Mouse (Mus musculus): ENCODE results near the gene Cysrt1. TPM values are rescaled to one million over a fixed set of nuclear protein-coding genes. Genes with fewer than 3 reads are reported as not detected.

The Cysrt1 gene
- 66.0 and 120 TPM in 2 replicates for polyA plus RNA-seq (2015; fragmentation: Nextera tagmentation; extraction: Ambion mirVana)

- Histone ChIP-seq H3K9ac (ENCODE audit: low read length) (peak within 1 kb of the TSS; percentile 80), H3K9me3 (replicated peaks; ENCODE audit: control insufficient read depth, low read length) (no peaks in the 10 kb centered on the region), H3K4me2 (ENCODE audit: low read depth, low read length) (peak within 1 kb of the TSS; percentile 96), H3K27ac (ENCODE audit: low read length) (peak within 1 kb of the TSS; percentile 70), H3K36me3 (ENCODE audit: control insufficient read depth, insufficient read depth, low read length) (0 out of 2 replicates have a peak, but pooled peaks cover 5% of the 10 kb centered on the region), H3K4me3 (replicated peaks; ENCODE audit: low read length) (peak within 1 kb of the TSS; percentile 57), H3K4me1 (ENCODE audit: control insufficient read depth, insufficient read depth, low read length) (peaks cover 33% of the 10 kb centered on the region), H3K27me3 (ENCODE audit: control insufficient read depth, insufficient read depth, low read length) (peaks cover 15% of the 10 kb centered on the region)
- ATAC-seq (ENCODE audit: insufficient read depth, low FRiP score): no peak
- under 1% methylated on average over 42 of the region's 59 CpGs for WGBS
These were observed at the start of gene Cysrt1, which contains the start of gene Rnf208 for GRCm38 (mm10) chr2:25242101-25242506. Gene Cysrt1 (minus strand): TSS chr2:25242452. Gene Rnf208 (plus strand): TSS chr2:25242255.

- peak overlapping the region; percentile 45 for H3K4me3 ChIP-seq (replicated peaks; ENCODE audit: low read length)
- H3K36me3 ChIP-seq (ENCODE audit: control insufficient read depth, insufficient read depth, low read length): no peaks in the 10 kb centered on the region
- peak overlapping the region; percentile 61 for H3K4me2 ChIP-seq (ENCODE audit: low read depth, low read length)
- H3K9ac ChIP-seq (ENCODE audit: low read length): peak overlapping the region; percentile 68
- peaks cover 44% of the 10 kb centered on the region for H3K4me1 ChIP-seq (ENCODE audit: control insufficient read depth, insufficient read depth, low read length)
- H3K27ac ChIP-seq (ENCODE audit: low read length): no peak overlapping the region; the same call in 1 of the 2 replicates
- H3K27me3 ChIP-seq (ENCODE audit: control insufficient read depth, insufficient read depth, low read length): peaks cover 45% of the 10 kb centered on the region
- H3K9me3 ChIP-seq (replicated peaks; ENCODE audit: control insufficient read depth, low read length): no peaks in the 10 kb centered on the region
- no peak for ATAC-seq (ENCODE audit: insufficient read depth, low FRiP score)
- 8% methylated on average over 32 of the region's 32 CpGs for WGBS
These were observed 49.2 kb upstream of the Cysrt1 start for GRCm38 (mm10) chr2:25291184-25292053.

GRCm38 (mm10) chr2:25290816-25291130 is 48.5 kb upstream of the Cysrt1 start:
- 1% methylated on average over 18 of the region's 18 CpGs for WGBS
- H3K4me1 ChIP-seq (ENCODE audit: control insufficient read depth, insufficient read depth, low read length): peaks cover 48% of the 10 kb centered on the region
- peaks cover 45% of the 10 kb centered on the region for H3K27me3 ChIP-seq (ENCODE audit: control insufficient read depth, insufficient read depth, low read length)
- H3K4me2 ChIP-seq (ENCODE audit: low read depth, low read length): peak overlapping the region; percentile 55
- no peaks in the 10 kb centered on the region for H3K9me3 ChIP-seq (replicated peaks; ENCODE audit: control insufficient read depth, low read length)
- H3K9ac ChIP-seq (ENCODE audit: low read length): peak overlapping the region; percentile 61
- ATAC-seq (ENCODE audit: insufficient read depth, low FRiP score): no peak
- no peaks in the 10 kb centered on the region for H3K36me3 ChIP-seq (ENCODE audit: control insufficient read depth, insufficient read depth, low read length)
- peak overlapping the region; percentile 45 for H3K4me3 ChIP-seq (replicated peaks; ENCODE audit: low read length)
- no peak overlapping the region; the same call in 1 of the 2 replicates for H3K27ac ChIP-seq (ENCODE audit: low read length)

- Histone ChIP-seq H3K36me3 (ENCODE audit: control insufficient read depth, insufficient read depth, low read length) (0 out of 2 replicates have a peak, but pooled peaks cover under 1% of the 10 kb centered on the region), H3K27ac (ENCODE audit: low read length) (peak overlapping the region; percentile 77), H3K4me2 (ENCODE audit: low read depth, low read length) (peak overlapping the region; percentile 55), H3K4me3 (replicated peaks; ENCODE audit: low read length) (peak overlapping the region; percentile 45), H3K9ac (ENCODE audit: low read length) (peak overlapping the region; percentile 61), H3K4me1 (ENCODE audit: control insufficient read depth, insufficient read depth, low read length) (peaks cover 50% of the 10 kb centered on the region), H3K9me3 (replicated peaks; ENCODE audit: control insufficient read depth, low read length) (no peaks in the 10 kb centered on the region), H3K27me3 (ENCODE audit: control insufficient read depth, insufficient read depth, low read length) (peaks cover 45% of the 10 kb centered on the region)
- WGBS: 2% methylated on average over 54 of the region's 54 CpGs
- no peak for ATAC-seq (ENCODE audit: insufficient read depth, low FRiP score)
These were observed 48.0 kb upstream of the Cysrt1 start for GRCm38 (mm10) chr2:25290101-25290815.

- Histone ChIP-seq H3K9ac (ENCODE audit: low read length) (peak within 1 kb of the TSS; percentile 61), H3K4me1 (ENCODE audit: control insufficient read depth, insufficient read depth, low read length) (peaks cover 52% of the 10 kb centered on the region), H3K9me3 (replicated peaks; ENCODE audit: control insufficient read depth, low read length) (no peaks in the 10 kb centered on the region), H3K27ac (ENCODE audit: low read length) (peak within 1 kb of the TSS; percentile 97), H3K27me3 (ENCODE audit: control insufficient read depth, insufficient read depth, low read length) (peaks cover 45% of the 10 kb centered on the region), H3K4me2 (ENCODE audit: low read depth, low read length) (peak within 1 kb of the TSS; percentile 55), H3K4me3 (replicated peaks; ENCODE audit: low read length) (peak within 1 kb of the TSS; percentile 45), H3K36me3 (ENCODE audit: control insufficient read depth, insufficient read depth, low read length) (peaks cover 7% of the 10 kb centered on the region; the same call in 1 of the 2 replicates)
- 7% methylated on average over 11 of the region's 11 CpGs for WGBS
- no peak for ATAC-seq (ENCODE audit: insufficient read depth, low FRiP score)
These were observed 47.4 kb upstream of the Cysrt1 start, which contains the start of gene Lrrc26 for GRCm38 (mm10) chr2:25289651-25290050. Gene Lrrc26 (plus strand): TSS chr2:25289915.

GRCm38 (mm10) chr2:25288734-25289345 is 46.6 kb upstream of the Cysrt1 start:
- Histone ChIP-seq H3K27me3 (ENCODE audit: control insufficient read depth, insufficient read depth, low read length) (peaks cover 45% of the 10 kb centered on the region), H3K4me3 (replicated peaks; ENCODE audit: low read length) (no peak overlapping the region), H3K36me3 (ENCODE audit: control insufficient read depth, insufficient read depth, low read length) (peaks cover 14% of the 10 kb centered on the region), H3K9ac (ENCODE audit: low read length) (no peak overlapping the region), H3K4me2 (ENCODE audit: low read depth, low read length) (no peak overlapping the region), H3K27ac (ENCODE audit: low read length) (peak overlapping the region; percentile 97), H3K4me1 (ENCODE audit: control insufficient read depth, insufficient read depth, low read length) (peaks cover 52% of the 10 kb centered on the region), H3K9me3 (replicated peaks; ENCODE audit: control insufficient read depth, low read length) (no peaks in the 10 kb centered on the region)
- ATAC-seq (ENCODE audit: insufficient read depth, low FRiP score): no peak
- WGBS: 75% methylated on average over 7 of the region's 7 CpGs

- no peak for ATAC-seq (ENCODE audit: insufficient read depth, low FRiP score)
- Histone ChIP-seq H3K36me3 (ENCODE audit: control insufficient read depth, insufficient read depth, low read length) (peaks cover 14% of the 10 kb centered on the region), H3K4me2 (ENCODE audit: low read depth, low read length) (peak within 1 kb of the TSS; percentile 32; the same call in 1 of the 2 replicates), H3K27me3 (ENCODE audit: control insufficient read depth, insufficient read depth, low read length) (peaks cover 42% of the 10 kb centered on the region), H3K4me1 (ENCODE audit: control insufficient read depth, insufficient read depth, low read length) (peaks cover 52% of the 10 kb centered on the region), H3K4me3 (replicated peaks; ENCODE audit: low read length) (no peak within 1 kb of the TSS), H3K27ac (ENCODE audit: low read length) (peak within 1 kb of the TSS; percentile 97), H3K9ac (ENCODE audit: low read length) (peak within 1 kb of the TSS; percentile 42; the same call in 1 of the 2 replicates), H3K9me3 (replicated peaks; ENCODE audit: control insufficient read depth, low read length) (no peaks in the 10 kb centered on the region)
- 83% methylated on average over 6 of the region's 6 CpGs for WGBS
These were observed 45.8 kb upstream of the Cysrt1 start, which contains the start of gene Tmem210 for GRCm38 (mm10) chr2:25287927-25288649. Gene Tmem210 (plus strand): TSS chr2:25288145.

All from stomach, embryonic 16.5 days (tissue).